Mouse (Mus musculus): ENCODE measurements at regions not wholly inside any gene's neighbourhood (a gene's known extent, or its start where the extent isn't known, plus 50 kb on each side); places are given as distances from the start of the nearest gene placed in this dataset.
"Not testable (repeated sequence)": the region's sequence is repeated elsewhere in the genome, so short reads cannot be mapped to it uniquely, and the experiment has no call there.

DNA sequence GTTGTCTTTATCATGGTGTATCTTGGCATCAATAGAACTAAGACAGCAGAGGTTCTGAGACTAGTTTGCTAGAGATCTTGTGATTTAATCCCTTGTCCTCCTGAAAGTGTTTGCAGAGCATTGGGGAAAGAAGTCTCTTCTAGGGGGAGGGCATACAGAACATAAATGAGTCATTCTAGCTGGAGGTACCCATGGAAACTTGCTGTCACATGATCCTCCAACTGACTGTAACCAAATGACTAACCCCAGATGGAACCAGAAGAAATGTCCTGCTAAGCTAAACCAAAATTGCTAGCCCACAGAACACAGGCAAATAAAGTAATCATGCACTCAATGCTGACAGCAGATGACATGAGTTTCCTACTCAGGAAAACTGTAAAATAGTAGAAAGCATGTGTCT is 323.2 kb upstream of the Tmc3 start:
- POLR2A ChIA-PET, result interaction anchor here in 1 of 4 experiments (0.6 kb wide), 1 partner anchor 1130 kb away, joined by 3 read pairs; no protein-coding TSS in a partner anchor
- CTCF ChIA-PET, result no interaction called here

DNA sequence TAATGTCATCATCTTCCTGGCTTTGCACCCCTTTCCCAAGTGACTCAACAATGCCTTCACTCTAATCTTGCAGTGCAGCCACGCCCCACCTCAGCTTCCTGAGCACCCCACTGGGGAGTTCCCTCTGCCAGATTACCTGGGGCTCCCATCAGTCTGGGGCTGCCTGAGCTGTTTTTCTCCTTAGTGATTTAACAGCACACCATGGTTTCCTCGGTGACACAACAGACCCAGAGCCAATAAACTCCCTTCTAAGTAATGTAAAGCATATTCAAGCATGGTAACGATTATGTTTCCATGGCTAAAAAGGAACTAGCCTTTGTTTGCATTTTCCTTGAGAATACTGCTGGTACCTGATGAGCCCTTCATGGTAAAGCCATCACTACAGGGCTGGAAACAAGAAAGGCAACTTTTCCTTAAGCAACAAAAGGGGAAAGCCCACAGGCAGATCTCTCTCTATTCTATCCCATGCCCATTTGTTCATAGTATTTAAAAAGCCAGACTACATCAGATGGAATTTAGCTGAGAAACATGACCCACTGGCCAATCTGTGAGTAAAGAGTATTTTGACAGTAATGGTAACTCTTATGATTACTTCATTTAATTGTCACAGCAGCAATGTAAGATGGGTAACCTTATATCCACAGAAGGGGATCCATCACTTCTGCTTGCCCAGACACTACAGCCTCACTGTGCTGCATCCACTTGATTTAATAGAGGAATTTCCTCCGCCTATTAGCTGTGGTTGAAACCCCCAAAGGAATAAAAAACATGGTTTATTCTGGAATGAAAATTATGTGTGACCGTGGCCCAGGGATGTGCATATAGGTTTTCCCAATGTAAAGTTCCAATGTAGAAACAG is 294.6 kb upstream of the Tmc3 start:
- ChIA-PET POLR2A (no interaction called here), CTCF (no interaction called here)

DNA sequence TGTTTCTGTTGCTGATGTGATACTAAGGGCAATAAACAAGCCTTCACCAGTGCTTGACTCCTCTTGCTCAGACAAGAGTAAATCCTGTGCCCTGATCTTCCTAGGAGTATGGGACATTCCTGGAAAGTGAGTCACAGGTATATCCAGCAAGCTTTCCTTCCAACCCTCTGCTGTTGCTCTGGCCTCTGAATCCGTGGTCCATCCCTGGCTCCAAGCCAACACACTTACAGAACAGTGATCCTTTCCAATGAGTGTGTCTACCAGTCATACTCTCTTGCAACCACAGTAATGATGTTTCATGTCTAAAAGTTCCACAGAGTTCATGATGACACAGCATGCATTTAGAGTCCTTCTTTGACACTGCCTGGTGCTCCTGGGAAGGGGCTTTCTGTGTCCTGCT is 277.6 kb upstream of the Tmc3 start:
- POLR2A ChIA-PET, result interaction anchor here in 1 of 4 experiments (0.6 kb wide), 1 partner anchor 930 kb away, joined by 3 read pairs; no protein-coding TSS in a partner anchor

DNA sequence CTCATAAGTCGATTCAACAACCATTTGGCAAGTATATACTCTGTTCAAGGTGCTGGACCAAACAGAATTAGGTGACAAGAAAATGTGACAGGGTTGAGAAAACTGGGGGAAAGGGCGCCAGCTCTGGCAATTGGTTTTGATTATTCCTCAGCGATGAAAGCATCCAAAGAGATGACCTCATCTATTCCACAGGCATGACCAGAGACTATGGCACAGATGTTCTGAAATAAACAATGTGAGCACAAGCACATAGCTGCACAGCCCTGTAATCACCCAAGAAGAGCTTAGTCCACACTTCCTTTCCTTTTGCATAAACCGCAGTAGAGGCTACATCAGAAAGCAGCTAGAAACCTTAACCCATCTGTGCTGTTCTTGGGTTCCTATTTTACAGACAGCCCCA is 272.6 kb upstream of the Tmc3 start:
- CTCF ChIA-PET, result no interaction called here
- POLR2A ChIA-PET, result no interaction called here

More for the DNA sequence above, 277.6 kb upstream of the Tmc3 start:
- CTCF ChIA-PET, result no interaction called here

DNA sequence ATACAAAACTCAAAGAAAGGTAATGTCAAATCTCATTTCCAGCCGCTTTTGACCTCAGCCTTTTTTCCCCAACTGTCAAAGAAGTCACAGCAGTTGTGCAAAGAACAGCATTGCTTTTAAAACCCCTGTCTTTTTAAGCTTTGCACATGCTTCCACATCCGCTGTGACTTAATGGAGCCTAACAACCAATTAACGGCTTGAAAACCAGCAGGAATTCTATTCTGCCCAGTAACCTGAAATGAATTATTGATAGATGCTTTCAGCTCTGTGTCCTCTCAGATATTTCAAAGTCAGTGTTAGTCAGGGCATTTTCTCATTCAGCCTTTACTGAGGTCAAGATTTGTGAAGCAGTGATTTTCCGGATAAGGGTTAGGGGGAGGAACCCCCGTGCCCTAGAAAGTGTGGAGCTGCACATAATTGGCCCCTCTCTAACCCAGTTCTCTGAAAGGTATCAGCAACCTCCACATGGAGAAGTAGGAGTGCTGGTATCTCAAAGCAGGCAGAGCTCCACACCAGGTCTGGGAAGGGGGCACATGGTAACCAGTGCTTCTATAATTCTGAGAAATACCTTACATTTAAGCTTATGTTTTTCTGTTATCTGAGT is 254.8 kb upstream of the Tmc3 start:
- CTCF ChIA-PET, result no interaction called here
- POLR2A ChIA-PET, result no interaction called here

DNA sequence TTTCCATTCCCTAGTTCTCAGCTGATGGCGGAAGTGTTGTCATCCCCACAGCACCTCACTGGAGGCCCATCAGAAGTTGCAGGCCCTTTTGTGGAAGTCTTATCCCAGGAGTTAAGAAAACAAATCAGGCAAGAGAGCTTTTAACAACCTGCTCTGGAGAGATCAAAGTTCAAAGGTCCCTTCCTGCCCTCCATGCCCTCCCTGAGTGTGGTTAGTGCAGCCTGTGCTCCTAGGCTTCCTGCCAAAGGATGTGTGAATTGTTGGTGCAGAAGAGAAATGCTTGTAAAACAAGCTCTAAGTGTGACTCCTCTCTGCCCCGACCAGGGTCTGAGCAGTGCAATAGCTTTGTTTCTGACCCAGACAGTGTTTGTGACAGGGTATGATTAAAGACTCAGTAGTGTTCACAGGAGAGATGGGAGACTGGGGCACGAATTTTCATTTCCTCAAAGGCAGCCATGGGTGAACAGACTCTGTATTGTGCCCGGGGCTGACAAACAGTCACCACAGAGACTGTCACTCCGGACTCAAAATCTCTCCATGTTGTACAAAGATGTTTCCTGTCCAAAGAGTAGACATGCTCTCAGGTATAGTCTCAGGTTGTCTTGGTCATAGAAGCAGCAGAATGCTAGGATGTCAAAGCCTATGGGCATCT is 237.5 kb upstream of the Tmc3 start:
- ChIA-PET POLR2A (no interaction called here), CTCF (no interaction called here)

DNA sequence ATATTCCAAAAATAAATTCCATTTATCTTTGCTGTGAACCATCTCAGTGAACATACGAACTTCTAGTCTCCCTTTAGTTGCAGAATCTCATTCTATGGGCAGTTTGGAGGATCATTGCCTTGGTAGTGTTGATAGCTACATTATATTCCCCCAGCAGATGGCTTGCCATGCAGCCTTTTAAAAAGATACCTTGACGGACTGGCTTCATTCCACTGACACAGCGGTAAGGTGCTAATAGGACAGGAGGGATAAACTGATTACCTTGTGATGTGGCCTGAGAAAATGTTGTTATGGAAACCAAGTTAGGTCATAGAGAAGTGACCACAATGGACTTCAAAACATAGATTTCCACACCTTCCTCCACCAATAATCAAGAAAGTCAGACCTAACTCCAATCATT is 215.5 kb upstream of the Tmc3 start:
- CTCF ChIA-PET, result no interaction called here
- POLR2A ChIA-PET, result no interaction called here

DNA sequence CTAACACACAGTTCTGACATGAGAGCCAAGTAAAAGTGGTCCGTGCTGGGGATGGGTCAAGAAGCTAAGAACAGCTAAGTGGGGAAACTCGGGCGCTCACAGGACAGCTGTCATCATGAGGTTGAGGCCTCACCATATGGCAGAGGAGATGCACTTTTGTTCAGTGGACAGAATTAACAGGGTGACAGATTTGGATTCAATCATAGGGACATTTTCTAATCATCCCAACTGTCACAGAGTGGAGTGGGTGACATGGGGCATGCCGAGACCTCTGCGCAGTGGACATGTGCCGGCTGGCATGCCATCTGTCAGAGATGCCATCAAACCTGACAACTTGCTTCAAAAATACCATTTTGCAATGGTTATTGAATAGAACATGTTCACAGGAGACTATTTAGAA is 215.1 kb upstream of the Tmc3 start:
- CTCF ChIA-PET, result no interaction called here
- POLR2A ChIA-PET, result no interaction called here

DNA sequence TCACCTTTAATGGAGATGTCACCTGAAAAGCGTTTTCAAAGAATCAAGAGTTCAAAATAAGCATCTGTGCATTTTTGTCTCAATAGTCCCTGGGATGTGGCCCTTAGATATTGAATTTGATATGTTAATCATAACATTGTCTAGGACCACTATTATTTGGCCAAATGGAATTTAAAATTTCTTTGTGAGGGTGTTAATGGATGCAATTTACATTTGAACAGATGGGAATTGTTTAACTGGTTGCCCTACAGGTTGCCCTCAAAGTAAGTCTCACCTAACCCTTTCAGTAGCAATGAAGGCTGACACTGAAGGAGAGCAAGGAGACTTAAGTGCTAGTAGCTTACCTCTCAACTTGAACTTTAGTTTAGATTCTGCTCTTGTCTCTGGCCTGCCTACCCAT is 207.9 kb upstream of the Tmc3 start:
- ChIA-PET POLR2A (no interaction called here), CTCF (no interaction called here)

DNA sequence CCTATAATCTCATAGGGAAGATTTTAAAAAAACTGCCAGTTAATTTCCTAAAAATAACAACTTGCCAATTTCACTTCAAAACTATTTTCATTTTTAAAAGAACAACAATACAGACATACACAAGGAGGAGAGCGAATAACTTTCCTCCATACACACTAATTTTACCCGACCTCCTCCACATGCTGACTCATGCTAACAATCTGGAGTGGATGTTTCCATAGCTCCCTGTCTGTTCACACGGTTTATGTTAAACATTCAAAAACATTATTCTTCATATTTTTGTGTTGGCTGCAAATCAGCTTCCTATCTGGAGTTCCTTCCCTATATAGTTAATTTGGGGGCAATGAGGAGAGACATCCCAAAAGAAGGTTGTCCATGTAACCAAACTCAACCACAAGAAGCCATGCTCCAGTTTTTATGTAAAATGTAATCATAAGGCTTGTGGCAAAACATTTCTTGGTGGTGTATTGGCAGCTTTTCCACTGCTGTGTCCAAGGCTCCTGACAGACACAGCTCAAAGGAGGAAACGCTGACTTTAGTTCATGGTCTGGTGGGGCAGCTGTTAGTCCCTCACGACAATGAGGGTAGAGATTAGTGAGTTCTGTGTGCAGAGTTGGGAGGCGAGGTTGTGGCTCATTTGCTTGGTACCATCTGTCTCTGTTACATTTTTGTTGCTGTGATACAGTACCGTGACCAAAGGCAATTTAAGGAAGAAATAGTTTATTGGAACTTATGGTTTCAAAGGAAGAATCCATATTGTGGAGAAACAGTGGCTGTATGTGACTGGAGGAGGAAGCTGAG is 203.1 kb upstream of the Tmc3 start:
- ChIA-PET POLR2A (interaction anchor here in 1 of 4 experiments (0.5 to 0.6 kb wide), 2 partner anchors 45 to 667 kb away, joined by 5 read pairs; no protein-coding TSS in a partner anchor), CTCF (no interaction called here)

DNA sequence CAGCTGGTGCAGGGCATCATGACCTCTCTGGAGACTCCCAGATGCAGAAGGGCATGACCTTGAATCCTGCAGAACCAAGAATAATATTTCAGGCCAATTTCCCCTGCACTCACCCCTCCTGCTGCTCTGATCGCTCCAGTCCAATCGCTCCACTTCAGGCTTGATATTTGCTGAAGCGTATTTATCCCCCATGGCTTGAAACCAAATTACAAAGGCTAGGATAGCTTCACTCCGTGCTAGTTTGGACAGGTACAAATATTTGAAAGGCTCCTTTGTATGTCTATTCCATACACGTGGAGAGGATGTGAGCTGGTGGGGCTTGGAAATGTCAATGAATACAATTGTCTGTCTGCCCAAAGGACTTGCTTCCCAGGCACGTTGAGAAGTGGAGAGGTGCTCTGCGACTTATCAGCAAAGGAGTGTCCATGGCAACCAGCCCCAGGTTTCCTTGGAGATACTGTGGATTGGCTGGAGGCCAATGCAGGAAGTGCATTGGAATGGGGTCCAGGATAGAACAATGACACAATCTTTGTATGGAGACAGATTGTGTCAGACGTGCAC is 201.8 kb upstream of the Tmc3 start:
- POLR2A ChIA-PET, result no interaction called here
- CTCF ChIA-PET, result interaction anchor here in 1 of 4 experiments (0.7 kb wide), 1 partner anchor 1212 kb away, joined by 3 read pairs; no protein-coding TSS in a partner anchor

DNA sequence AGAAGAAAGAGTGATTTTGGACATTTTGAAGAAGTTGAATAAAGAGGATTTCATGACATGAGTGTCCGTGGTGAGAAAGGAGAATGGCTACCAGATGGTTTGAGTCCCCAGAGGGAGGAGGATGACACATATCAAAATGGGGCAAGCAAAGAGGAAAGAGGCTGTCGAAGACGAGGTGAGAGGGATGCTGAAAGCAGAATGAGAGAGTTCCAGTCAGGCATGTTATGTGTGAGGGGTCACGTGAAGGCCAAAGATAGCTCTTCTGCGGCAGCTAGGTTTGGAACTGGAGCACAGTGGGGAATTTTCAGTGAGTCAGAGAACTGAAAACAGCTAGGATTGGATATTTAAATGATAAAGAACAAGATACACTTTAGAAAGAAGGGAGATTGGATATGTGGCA is 193.3 kb upstream of the Tmc3 start:
- CTCF ChIA-PET, result interaction anchor here in 1 of 4 experiments (0.6 kb wide), 1 partner anchor 1322 kb away, joined by 4 read pairs; no protein-coding TSS in a partner anchor
- POLR2A ChIA-PET, result no interaction called here

DNA sequence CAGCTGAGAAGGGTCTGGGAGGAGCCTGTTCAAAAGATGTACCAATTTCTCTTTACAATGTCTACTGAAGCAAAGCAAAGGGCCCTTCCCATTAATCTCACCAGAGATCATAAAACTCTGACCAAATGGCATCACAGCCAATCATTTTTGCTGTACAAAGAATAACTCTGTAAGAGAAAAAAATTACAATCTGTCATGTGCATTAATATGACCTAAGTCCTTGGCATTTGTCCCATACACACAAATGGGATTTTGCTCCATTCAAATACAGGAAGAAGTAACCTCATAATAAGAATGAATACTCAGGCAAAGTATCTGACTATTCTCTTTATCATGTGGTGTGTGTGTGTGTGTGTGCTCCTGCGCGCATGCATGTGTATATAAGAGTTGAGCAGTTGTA is 192.5 kb upstream of the Tmc3 start:
- POLR2A ChIA-PET, result no interaction called here
- CTCF ChIA-PET, result no interaction called here

DNA sequence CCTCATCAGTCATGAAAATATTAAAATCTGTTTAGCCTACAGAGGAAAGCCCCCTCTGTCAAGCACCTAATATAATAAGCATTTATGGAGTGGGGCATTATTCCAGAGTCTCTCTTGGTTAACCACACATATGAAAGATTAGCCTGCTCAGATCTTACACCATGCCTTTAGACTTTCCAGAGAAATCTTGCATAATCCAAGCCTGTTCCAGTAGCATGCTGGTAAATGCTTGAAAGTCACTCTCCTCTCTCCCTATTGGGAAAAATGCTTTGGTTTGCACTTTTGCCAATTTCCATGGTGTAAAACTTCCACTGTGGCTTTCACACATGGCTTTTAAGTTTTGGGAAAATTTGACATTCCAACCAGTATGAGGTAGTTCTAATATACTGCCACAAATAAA is 192.1 kb upstream of the Tmc3 start:
- CTCF ChIA-PET, result no interaction called here
- POLR2A ChIA-PET, result no interaction called here

DNA sequence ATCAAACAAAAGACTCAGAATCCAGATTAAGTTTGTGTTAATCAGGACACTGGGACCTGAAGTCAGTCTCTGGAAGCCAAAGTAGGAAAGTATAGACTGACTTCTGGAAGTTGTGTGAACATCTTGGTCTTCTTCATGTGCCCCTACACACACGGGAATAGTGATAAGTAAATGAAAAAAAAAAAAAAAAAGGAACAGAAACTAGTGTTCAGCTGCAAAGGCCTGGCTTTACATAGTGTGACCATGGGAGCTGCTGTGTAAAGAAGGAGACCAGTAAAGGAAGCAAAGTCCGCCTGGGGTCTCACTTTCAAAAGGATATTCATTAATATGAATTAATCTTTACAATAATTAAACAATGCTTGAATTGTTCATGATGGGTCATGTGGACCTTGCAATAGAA is 190.6 kb upstream of the Tmc3 start:
- POLR2A ChIA-PET, result no interaction called here
- CTCF ChIA-PET, result no interaction called here

DNA sequence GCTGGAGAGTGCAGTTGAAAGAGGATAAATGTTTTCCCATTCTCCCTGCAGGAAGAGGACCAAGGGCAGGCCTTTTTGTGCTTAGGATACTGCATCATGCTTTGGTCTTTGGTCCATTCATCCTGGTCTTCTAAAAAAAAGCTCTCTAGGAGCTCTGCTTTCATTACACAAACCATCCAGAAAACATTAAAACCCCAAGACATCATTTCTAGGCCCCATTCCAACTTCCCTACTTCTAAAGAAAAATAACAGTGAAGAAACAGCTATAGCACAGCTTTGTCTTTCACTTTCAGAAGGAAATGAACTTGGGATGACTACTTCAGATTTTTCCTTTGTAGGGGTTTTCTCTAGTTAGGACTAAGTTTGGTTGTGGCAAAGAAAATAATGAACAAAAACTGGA is 185.1 kb upstream of the Tmc3 start:
- POLR2A ChIA-PET, result interaction anchor here in 1 of 4 experiments (0.6 kb wide), 1 partner anchor 127 kb away, joined by 3 read pairs; no protein-coding TSS in a partner anchor

DNA sequence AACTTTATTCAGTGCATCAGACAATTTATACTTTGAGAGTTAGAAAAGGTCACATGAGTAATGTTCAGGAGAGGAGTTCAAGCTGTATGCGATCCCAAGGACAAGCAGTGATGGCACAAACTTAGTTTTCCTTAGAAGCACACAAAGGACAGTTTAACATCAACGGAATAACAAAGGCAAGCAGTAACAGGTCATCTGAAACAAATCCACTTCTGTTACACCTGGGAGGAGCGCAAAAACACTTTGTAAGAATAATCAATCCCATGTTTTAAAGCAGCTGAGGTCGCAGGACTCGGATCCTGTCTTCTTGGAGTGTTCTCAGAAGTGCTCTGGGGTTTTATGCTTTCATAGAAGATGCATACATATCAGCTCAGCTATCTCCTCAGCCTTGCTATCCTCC is 183.7 kb upstream of the Tmc3 start:
- POLR2A ChIA-PET, result interaction anchor here in 1 of 4 experiments (0.8 kb wide), 1 partner anchor 412 kb away, joined by 3 read pairs; no protein-coding TSS in a partner anchor
- CTCF ChIA-PET, result interaction anchor here in 1 of 4 experiments (0.5 kb wide), 1 partner anchor 1838 kb away, joined by 3 read pairs; no protein-coding TSS in a partner anchor

More for the DNA sequence above, 185.1 kb upstream of the Tmc3 start:
- CTCF ChIA-PET, result no interaction called here

DNA sequence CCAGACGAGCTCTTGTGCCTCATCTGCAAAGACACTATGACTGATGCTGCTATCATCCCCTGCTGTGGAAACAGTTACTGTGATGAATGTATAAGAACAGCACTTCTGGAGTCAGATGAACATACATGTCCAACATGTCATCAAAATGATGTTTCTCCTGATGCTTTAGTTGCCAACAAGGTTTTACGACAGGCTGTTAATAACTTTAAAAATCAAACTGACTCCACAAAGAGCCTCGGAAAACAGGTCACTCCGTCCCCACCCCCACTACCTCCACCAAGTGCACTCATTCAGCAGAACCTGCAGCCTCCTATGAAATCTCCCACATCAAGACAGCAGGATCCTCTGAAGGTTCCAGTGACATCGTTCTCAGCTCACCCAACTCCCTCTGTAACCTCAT is 172.0 kb upstream of the Tmc3 start:
- CTCF ChIA-PET, POLR2A ChIA-PET: not testable (repeated sequence)

DNA sequence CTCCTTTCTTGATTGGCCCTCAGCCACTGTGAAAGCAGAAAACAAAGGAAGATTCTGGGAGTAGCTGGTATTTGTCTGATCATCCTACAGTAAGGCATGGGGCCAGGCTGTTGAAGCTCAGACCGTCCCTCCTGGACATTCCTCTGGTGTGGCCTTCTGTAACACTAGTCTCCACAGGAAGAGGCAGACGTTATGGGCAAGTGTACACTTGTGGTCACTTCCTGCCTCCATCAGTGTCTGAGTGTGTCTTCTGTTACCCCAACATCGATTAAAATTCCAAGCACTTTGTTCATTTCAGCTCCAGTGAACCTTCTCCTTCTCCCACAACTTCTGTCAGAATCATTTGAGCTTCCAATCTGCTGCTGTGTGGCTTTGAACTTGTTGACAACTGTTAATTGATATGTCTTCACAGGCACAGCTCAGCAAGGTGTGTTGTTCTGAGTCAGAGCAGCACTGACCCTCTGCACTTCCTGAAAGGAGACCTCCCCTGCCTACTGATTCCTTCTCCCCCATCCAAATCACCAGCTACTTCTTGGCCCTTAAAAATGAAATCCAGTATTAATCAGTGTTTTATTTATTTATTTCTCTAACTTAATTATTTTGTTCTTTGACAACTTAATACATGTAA is 154.7 kb upstream of the Tmc3 start:
- CTCF ChIA-PET, result interaction anchor here in 1 of 4 experiments (0.7 kb wide), 1 partner anchor 121 kb away, joined by 3 read pairs; no protein-coding TSS in a partner anchor
- POLR2A ChIA-PET, result no interaction called here
